Mouse (Mus musculus): ENCODE results near the gene Naa38.

GRCm38 (mm10) chr11:69418481-69419442, 23.5 kb downstream of the Naa38 start:
- TF ChIP-seq CTCF (IDR thresholded peaks at IDR 0.05; ENCODE audit: low read depth, low read length) (no peak), POLR2A (IDR thresholded peaks at IDR 0.05; ENCODE audit: insufficient read depth, low read length) (peak; percentile 25), EP300 (IDR thresholded peaks at IDR 0.05; ENCODE audit: insufficient read depth, low read depth, low read length) (peak; percentile 64; the same call in 1 of the 2 replicates)
